ENCODE assay signal across 30 mouse cellular contexts in the genomic region with DNA sequence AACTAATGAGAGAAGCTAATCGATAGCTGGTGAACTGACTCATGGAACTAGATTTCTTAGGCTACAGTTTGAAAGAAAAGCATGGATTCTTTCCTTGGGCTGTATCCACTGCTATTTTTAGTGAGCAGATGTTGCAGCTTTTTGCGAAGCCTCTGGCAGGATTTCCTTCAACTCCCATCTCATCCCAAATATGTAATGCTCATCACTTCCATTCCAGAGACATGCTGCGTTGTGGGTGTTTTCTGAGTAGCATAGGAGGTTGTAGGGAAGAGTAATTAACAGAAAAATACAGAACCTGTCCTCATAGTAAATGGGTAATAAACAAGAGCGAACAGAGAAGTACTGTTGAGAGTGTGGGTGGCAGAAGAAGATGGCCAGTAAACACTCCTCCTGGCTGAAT. TPM values are rescaled to one million over a fixed set of nuclear protein-coding genes. Genes with fewer than 3 reads are reported as not detected.
DNase-seq lines count a peak whose midpoint lies in the region; ATAC-seq and TF ChIP-seq lines count a peak whose summit lies in the region.
"Had no signal": no experiment of that assay in that cellular context is flagged by ENCODE, and none has a peak within 500 bp of the region (broad histone marks: within the 10 kb centered on the region; RNA-seq: fewer than 3 reads in every experiment).

No protein-coding gene starts in this region.

- TF ChIP-seq CTCF in cortical plate, adult 2 months (IDR thresholded peaks at IDR 0.05; ENCODE audit: extremely low read depth, insufficient read depth, low read length), result no peak

- ATAC-seq in heart, embryonic 11.5 days (replicated peaks; ENCODE audit: insufficient number of reproducible peaks, low FRiP score, low TSS enrichment), result no peak

- H3K4me3 ChIP-seq in cortical plate, adult 2 months (ENCODE audit: insufficient read depth, low read length), result no peak overlapping the region
- no peak overlapping the region for H3K4me3 ChIP-seq in heart, embryonic 11.5 days (ENCODE audit: low read depth, low read length)
- H3K4me3 ChIP-seq: embryonic facial prominence, embryonic 15.5 days; kidney, embryonic 15.5 days; myocyte; neural tube, embryonic 13.5 days had no signal

- no peaks in the 10 kb centered on the region for H3K9me3 ChIP-seq in heart, embryonic 11.5 days (replicated peaks; ENCODE audit: control insufficient read depth, low read length)
- H3K9me3 ChIP-seq: embryonic facial prominence, embryonic 15.5 days; G1E; kidney, embryonic 15.5 days; neural tube, embryonic 13.5 days had no signal

- peak; percentile 38 to 71 for DNase-seq in frontal cortex, adult 2 months (ENCODE audit: extremely low spot score in 1 of 2, low spot score in 1 of 2)
- DNase-seq in frontal cortex, postnatal 25 days (ENCODE audit: low spot score in 2 of 2), result no peak
- DNase-seq in left cerebral cortex, adult 18-20 months (ENCODE audit: low spot score in 2 of 2), result peak; percentile 6 to 21
- DNase-seq in left cerebral cortex, adult 11 months (ENCODE audit: low spot score), result no peak
- DNase-seq in Muller cell, postnatal 12 days (ENCODE audit: inconsistent ontology term), result peak; percentile 78
- DNase-seq in gastrocnemius, adult 8-10 months (ENCODE audit: low spot score in 2 of 2), result no peak
- DNase-seq: adrenal gland, adult 2 months; B cell, adult 2 months; cerebellum, adult 18-20 months; cerebellum, postnatal 25 days; embryo, embryonic 11 days; gastrocnemius, postnatal 36 days; kidney, adult 11 months; kidney, postnatal 36 days; layer of hippocampus, postnatal 36 days; lung, postnatal 4 days; midbrain, embryonic 14.5 days; retina, postnatal 1 day; thymus, postnatal 14 days had no signal

- H3K36me3 ChIP-seq in heart, embryonic 11.5 days (ENCODE audit: control insufficient read depth, insufficient read depth, low read length), result no peaks in the 10 kb centered on the region
- H3K36me3 ChIP-seq: embryonic facial prominence, embryonic 15.5 days; G1E; kidney, embryonic 15.5 days; neural tube, embryonic 13.5 days had no signal

- H3K4me1 ChIP-seq in cortical plate, adult 2 months (ENCODE audit: control insufficient read depth, insufficient read depth, low read length), result peaks cover 2% of the 10 kb centered on the region; the same call in 1 of the 2 replicates
- H3K4me1 ChIP-seq in heart, embryonic 11.5 days (ENCODE audit: control insufficient read depth, insufficient read depth, low read length), result no peaks in the 10 kb centered on the region
- H3K4me1 ChIP-seq: embryonic facial prominence, embryonic 15.5 days; kidney, embryonic 15.5 days had no signal

- H3K4me2 ChIP-seq in heart, embryonic 11.5 days, result no peak overlapping the region
- H3K4me2 ChIP-seq: embryonic facial prominence, embryonic 15.5 days; kidney, embryonic 15.5 days; neural tube, embryonic 13.5 days had no signal

- WGBS in heart, embryonic 11.5 days (ENCODE audit: insufficient replicate concordance), result 86% methylated on average over 4 of the region's 4 CpGs

- H3K27me3 ChIP-seq in heart, embryonic 11.5 days (ENCODE audit: control insufficient read depth, insufficient read depth, low read length), result no peaks in the 10 kb centered on the region
- H3K27me3 ChIP-seq: CH12.LX; embryonic facial prominence, embryonic 15.5 days; kidney, embryonic 15.5 days; neural tube, embryonic 13.5 days had no signal

- TF ChIP-seq POLR2A in cortical plate, adult 2 months (IDR thresholded peaks at IDR 0.05; ENCODE audit: extremely low read depth, insufficient read depth, low read length), result no peak

- no peak overlapping the region for H3K9ac ChIP-seq in heart, embryonic 11.5 days (ENCODE audit: low read depth, low read length)
- H3K9ac ChIP-seq: embryonic facial prominence, embryonic 15.5 days; kidney, embryonic 15.5 days; neural tube, embryonic 13.5 days had no signal

- peak overlapping the region; percentile 65 for H3K27ac ChIP-seq in cortical plate, adult 2 months (ENCODE audit: insufficient read depth, low read length)
- no peak overlapping the region for H3K27ac ChIP-seq in heart, embryonic 11.5 days (ENCODE audit: low read depth, low read length)
- H3K27ac ChIP-seq: embryonic facial prominence, embryonic 15.5 days; kidney, embryonic 15.5 days; neural tube, embryonic 13.5 days had no signal

RNA-seq across cellular contexts. Expression of a gene that starts 21.8 kb away (rescaled TPM):
- polyA plus RNA-seq in frontal cortex, adult 2 months (2012; rRNA removed), result 23.0 and 32.4 TPM in 2 replicates
- 10 to 100 TPM; 45.5 to 52.8 TPM for total RNA-seq in left cerebral cortex, adult 18-20 months (2021)
- 24.9 and 26.0 TPM in 2 replicates for polyA plus RNA-seq in cortical plate, adult 2 months (2012; rRNA removed)
- total RNA-seq in gastrocnemius, adult 8-10 months (2022), result under 1 TPM; 0.17 to 0.32 (median 0.22) TPM
- 0.82 and 1.2 TPM in 2 replicates for polyA plus RNA-seq in heart, embryonic 11.5 days (2014; fragmentation: Nextera tagmentation; extraction: Ambion mirVana)
- total RNA-seq: G1E; hematopoietic stem cell, adult 5-6 weeks; liver, adult 2 months; megakaryocyte-erythroid progenitor cell, adult 5-6 weeks had no signal
- polyA plus RNA-seq: G1E; liver, adult 2 months; myocyte had no signal

Comparison
In these comparisons a context has a peak if more than half of its experiments do, and no peak if none do; other contexts are left out.
1. DNase-seq: peak in frontal cortex, adult 2 months (2 of 2), left cerebral cortex, adult 18-20 months (2 of 2) and Muller cell, postnatal 12 days (single experiment); none in frontal cortex, postnatal 25 days (0 of 2), left cerebral cortex, adult 11 months (single experiment) and gastrocnemius, adult 8-10 months (0 of 2).
2. RNA of a gene that starts 21.8 kb away (polyA plus RNA-seq): 23.0 to 32.4 TPM in frontal cortex, adult 2 months and 24.9 to 26.0 TPM in cortical plate, adult 2 months; 0.82 to 1.2 TPM in heart, embryonic 11.5 days; every median in the first group is over 10 times any median in the second.